Mouse (Mus musculus) lung, embryonic 16.5 days (tissue): ENCODE results near the gene Gm10972. TPM values are rescaled to one million over a fixed set of nuclear protein-coding genes. Genes with fewer than 3 reads are reported as not detected.

Experiments
- polyA plus RNA-seq: library from polyadenylated mRNA; unstranded; fragments of >200 nt; fragmentation: Nextera tagmentation; extraction: Ambion mirVana; gene quantifications from 2 replicates; pipeline ENCODE4 v1.2.1, GENCODE M21; 2015

Gene Gm10972
- polyA plus RNA-seq, 1 experiment from 2014 or later, result not detected

Other genes starting within 250 kb of the Gm10972 start
- gene Lingo4, start 244.6 kb upstream of the Gm10972 start, polyA plus RNA-seq, result 0.35 and 0.44 TPM in 2 replicates
- 12.5 and 12.6 TPM in 2 replicates for gene Tdrkh, start 229.8 kb upstream of the Gm10972 start, polyA plus RNA-seq
- gene Mrpl9, start 199.8 kb upstream of the Gm10972 start, polyA plus RNA-seq, result 58.8 and 59.8 TPM in 2 replicates
- 0.31 and 0.49 TPM in 2 replicates for gene Oaz3, start 199.2 kb upstream of the Gm10972 start, polyA plus RNA-seq
- gene Celf3, start 164.8 kb upstream of the Gm10972 start, polyA plus RNA-seq, result 2.3 and 3.3 TPM in 2 replicates
- 16.1 and 28.1 TPM in 2 replicates for gene Riiad1, start 162.8 kb upstream of the Gm10972 start, polyA plus RNA-seq
- gene Snx27, start 60.4 kb upstream of the Gm10972 start, polyA plus RNA-seq, result 38.6 and 45.6 TPM in 2 replicates
- gene Tuft1, start 15.8 kb downstream of the Gm10972 start, polyA plus RNA-seq, result 10.9 and 11.9 TPM in 2 replicates
- 8.9 and 13.3 TPM in 2 replicates for gene Selenbp2, start 50.4 kb downstream of the Gm10972 start, polyA plus RNA-seq
- gene Cgn, start 143.4 kb downstream of the Gm10972 start, polyA plus RNA-seq, result 33.6 and 37.7 TPM in 2 replicates
- 14.6 and 16.9 TPM in 2 replicates for gene Pogz, start 194.5 kb downstream of the Gm10972 start, polyA plus RNA-seq
- 306 and 339 TPM in 2 replicates for gene Psmb4, start 243.8 kb downstream of the Gm10972 start, polyA plus RNA-seq